In the genomic region with DNA sequence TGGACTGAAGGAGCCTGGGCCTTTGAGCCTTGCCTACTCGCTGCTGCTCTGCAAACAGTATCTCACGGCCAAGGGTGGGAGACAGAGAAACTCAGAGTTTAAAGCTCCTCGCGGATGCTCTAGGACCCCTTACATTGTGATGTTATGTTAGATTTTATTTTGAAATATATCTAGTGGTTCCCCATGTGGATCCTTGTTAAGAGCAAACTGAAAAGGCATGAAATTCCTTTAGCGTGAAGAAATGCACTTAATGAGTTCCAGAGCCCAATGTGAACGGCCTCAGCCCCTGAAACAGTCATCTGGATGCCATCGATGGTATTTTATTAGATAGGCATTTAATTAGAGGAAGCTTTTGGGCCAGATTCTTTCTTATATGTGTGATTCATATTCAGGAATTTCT, we compare ENCODE assay signal across 11 mouse cellular contexts.
DNase-seq lines count a peak whose midpoint lies in the region; ATAC-seq lines count a peak whose summit lies in the region.
"Had no signal": no experiment of that assay in that cellular context is flagged by ENCODE, and none has a peak within 500 bp of the region (broad histone marks: within the 10 kb centered on the region; RNA-seq: fewer than 3 reads in every experiment).

No protein-coding gene starts in this region.

- no peaks in the 10 kb centered on the region for H3K9me3 ChIP-seq in liver, embryonic 13.5 days (replicated peaks)
- H3K9me3 ChIP-seq in embryonic facial prominence, embryonic 10.5 days = no peaks in the 10 kb centered on the region
- H3K9me3 ChIP-seq in limb, embryonic 12.5 days = no peaks in the 10 kb centered on the region

- ATAC-seq in liver, embryonic 13.5 days (ENCODE audit: low read depth) = no peak
- ATAC-seq in limb, embryonic 12.5 days (ENCODE audit: insufficient number of reproducible peaks, insufficient read depth, low FRiP score, low TSS enrichment, low read depth) = peak; percentile 45; the same call in 1 of the 2 replicates

- H3K27ac ChIP-seq in liver, embryonic 13.5 days = 0 out of 2 replicates have a peak overlapping the region, but pooled peaks have one; percentile 1
- peak overlapping the region; percentile 78 for H3K27ac ChIP-seq in embryonic facial prominence, embryonic 10.5 days (replicated peaks)
- peak overlapping the region; percentile 91 for H3K27ac ChIP-seq in limb, embryonic 12.5 days

- WGBS in liver, embryonic 13.5 days (ENCODE audit: insufficient replicate concordance) = 69% methylated on average over 7 of the region's 7 CpGs
- WGBS in embryonic facial prominence, embryonic 10.5 days = 42% methylated on average over 7 of the region's 7 CpGs
- WGBS in limb, embryonic 12.5 days = 21% methylated on average over 7 of the region's 7 CpGs

- intact Hi-C loops in gastrocnemius, postnatal 14 days (cut with DNase I; ENCODE audit: low total_unique reads) = no loop called here

- H3K36me3 ChIP-seq in liver, embryonic 13.5 days = peaks cover 6% of the 10 kb centered on the region; the same call in 1 of the 2 replicates
- H3K36me3 ChIP-seq in embryonic facial prominence, embryonic 10.5 days (replicated peaks) = peaks cover 63% of the 10 kb centered on the region
- H3K36me3 ChIP-seq in limb, embryonic 12.5 days = peaks cover 61% of the 10 kb centered on the region

- no peak overlapping the region for H3K9ac ChIP-seq in liver, embryonic 13.5 days
- no peak overlapping the region for H3K9ac ChIP-seq in limb, embryonic 12.5 days (replicated peaks)

- H3K4me3 ChIP-seq in liver, embryonic 13.5 days (replicated peaks) = no peak overlapping the region
- no peak overlapping the region for H3K4me3 ChIP-seq in embryonic facial prominence, embryonic 10.5 days
- no peak overlapping the region for H3K4me3 ChIP-seq in limb, embryonic 12.5 days (replicated peaks)
- H3K4me3 ChIP-seq: megakaryocyte, embryonic 14.5 days had no signal

- no peak overlapping the region for H3K4me2 ChIP-seq in liver, embryonic 13.5 days
- no peak overlapping the region for H3K4me2 ChIP-seq in limb, embryonic 12.5 days

- H3K27me3 ChIP-seq in liver, embryonic 13.5 days = no peaks in the 10 kb centered on the region
- no peaks in the 10 kb centered on the region for H3K27me3 ChIP-seq in embryonic facial prominence, embryonic 10.5 days (replicated peaks; ENCODE audit: low read depth, poor library complexity, severe bottlenecking)
- H3K27me3 ChIP-seq in limb, embryonic 12.5 days = no peaks in the 10 kb centered on the region

- peak; percentile 2 for DNase-seq in gastrocnemius, postnatal 14 days
- DNase-seq in gastrocnemius, adult 8-10 months (ENCODE audit: low spot score in 2 of 2) = no peak
- no peak for DNase-seq in liver, embryonic 13.5 days
- no peak for DNase-seq in liver
- peak; percentile 48 for DNase-seq in embryonic facial prominence, embryonic 10.5 days (ENCODE audit: low spot score)
- DNase-seq in right cerebral cortex, adult 18-20 months = no peak
- no peak for DNase-seq in right cerebral cortex, postnatal 10 days (ENCODE audit: low spot score in 2 of 2)
- DNase-seq: cerebellum, postnatal 25 days; left cerebral cortex, postnatal 4 days had no signal

- no peaks in the 10 kb centered on the region; the same call in 1 of the 2 replicates for H3K4me1 ChIP-seq in liver, embryonic 13.5 days (replicated peaks)
- H3K4me1 ChIP-seq in embryonic facial prominence, embryonic 10.5 days = peaks cover 40% of the 10 kb centered on the region
- peaks cover 52% of the 10 kb centered on the region for H3K4me1 ChIP-seq in limb, embryonic 12.5 days (replicated peaks)
- H3K4me1 ChIP-seq: megakaryocyte, embryonic 14.5 days had no signal

Comparison
In these comparisons a context has a peak if more than half of its experiments do, and no peak if none do; other contexts are left out.
1. DNase-seq: peak in gastrocnemius, postnatal 14 days (single experiment) and embryonic facial prominence, embryonic 10.5 days (single experiment); none in gastrocnemius, adult 8-10 months (0 of 2), liver, embryonic 13.5 days (single experiment), liver (single experiment), right cerebral cortex, adult 18-20 months (single experiment) and right cerebral cortex, postnatal 10 days (0 of 2).
2. H3K27ac ChIP-seq: peak in every context shown above with its lines; median percentile 91 in limb, embryonic 12.5 days; 78 in embryonic facial prominence, embryonic 10.5 days; 1 in liver, embryonic 13.5 days.